Mouse (Mus musculus) megakaryocyte, embryonic 14.5 days (primary cell): ENCODE results near the gene Pea15a.

Experiments used
- FLI1 ChIP-seq: IDR thresholded peaks from 2 replicates; pipeline ENCODE4 v1.6.1; 2012; ENCODE audit warnings: low read length, inconsistent platforms, mixed read lengths
- GATA1 ChIP-seq: IDR thresholded peaks from 3 replicates; pipeline ENCODE4 v1.6.1; 2012; ENCODE audit warnings: mixed read lengths, low read length, inconsistent platforms, borderline replicate concordance

GRCm38 (mm10) chr1:172218164-172218910, 11.7 kb upstream of the Pea15a start:
- no peak for TF ChIP-seq GATA1
- no peak for TF ChIP-seq FLI1
